Mouse (Mus musculus) lung, postnatal 14 days (tissue): ENCODE measurements around the gene Nlrp9b.
"Not testable (repeated sequence)": the region's sequence is repeated elsewhere in the genome, so short reads cannot be mapped to it uniquely, and the experiment has no call there.

Experiments
- DNase-seq: peaks from one replicate; pipeline ENCODE4 v3.0.0; 2021

Gene Nlrp9b

GRCm38 (mm10) chr7:19991165-19991564 is at the start of gene Nlrp9b:
Nlrp9b (plus strand) TSS chr7:19991465.
- DNase-seq: not testable (repeated sequence)

GRCm38 (mm10) chr7:19944709-19945108 is 46.6 kb upstream of the Nlrp9b start:
- DNase-seq: no peak

DNA sequence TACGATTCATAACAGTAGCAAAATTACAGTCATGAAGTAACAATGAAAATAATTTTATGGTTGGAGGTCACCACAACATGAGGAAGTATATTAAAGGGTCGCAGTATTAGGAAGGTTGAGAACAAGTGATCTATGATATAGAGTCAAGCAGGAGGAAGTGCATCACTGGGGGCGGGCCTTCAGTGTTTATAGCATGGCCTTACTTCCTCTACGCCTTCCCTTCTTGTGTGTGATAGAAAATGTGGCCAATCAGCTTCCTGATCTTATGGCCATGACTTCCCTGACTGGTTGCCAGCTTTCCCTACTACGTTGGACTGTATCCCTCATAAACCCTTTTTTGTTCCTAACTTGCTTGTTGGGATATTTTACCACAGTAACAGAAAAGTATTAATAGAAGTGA is 46.1 kb upstream of the Nlrp9b start:
- no peak for DNase-seq

DNA sequence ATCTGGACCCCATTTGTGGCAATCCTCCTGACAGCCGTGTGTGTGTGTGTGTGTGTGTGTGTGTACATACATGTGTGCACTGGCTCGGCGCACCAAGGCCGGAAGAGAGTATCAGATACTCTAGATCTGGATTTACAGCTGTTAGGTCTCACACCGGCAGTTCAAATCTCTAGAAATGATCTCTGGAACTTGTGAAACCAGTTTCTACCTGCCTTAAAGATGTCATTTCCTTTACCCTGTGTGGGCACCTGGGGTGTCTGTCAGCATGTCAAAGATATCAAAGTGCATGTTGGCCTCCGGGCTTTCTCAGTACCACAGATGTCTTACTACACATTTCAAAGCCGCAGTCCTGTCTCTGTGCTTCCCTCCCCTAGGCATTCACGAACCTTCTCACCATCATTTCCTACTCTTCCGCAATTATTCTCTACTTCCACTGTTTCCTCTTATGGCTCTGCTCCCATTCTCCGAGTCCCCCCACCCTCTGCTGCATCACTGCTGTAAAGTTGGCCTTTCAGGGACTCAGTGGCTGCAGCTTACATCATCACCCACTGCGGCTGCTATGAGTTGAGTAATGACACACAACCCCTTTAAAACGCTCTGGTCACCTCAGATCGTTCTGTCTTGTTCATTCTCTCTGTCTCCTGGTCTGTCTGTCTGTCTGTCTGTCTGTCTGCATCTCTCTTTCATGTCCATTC is 45.3 kb upstream of the Nlrp9b start:
- DNase-seq: no peak

DNA sequence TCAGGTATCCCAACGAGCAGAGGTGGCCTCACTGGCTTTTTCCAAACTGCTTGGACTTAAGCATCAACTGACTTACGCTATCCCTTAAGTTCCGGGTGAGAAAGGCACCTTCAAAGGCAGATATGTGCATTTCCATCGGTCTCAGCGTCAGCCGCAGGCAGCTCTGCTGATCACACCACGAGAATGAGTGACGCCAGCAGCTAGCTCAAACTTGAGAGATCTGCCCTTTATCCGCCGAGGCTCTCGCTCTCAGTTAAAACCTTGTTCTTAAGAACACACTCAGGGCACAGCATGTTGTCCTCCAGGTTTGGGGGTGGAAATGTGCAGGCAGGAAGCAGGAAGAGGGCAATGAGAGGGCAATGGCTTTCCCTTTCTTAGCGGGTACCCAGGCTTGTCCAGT is 42.3 kb upstream of the Nlrp9b start:
- no peak for DNase-seq

- no peak for DNase-seq
These were observed 41.3 kb upstream of the Nlrp9b start for GRCm38 (mm10) chr7:19949996-19950395.

- no peak for DNase-seq
These were observed 40.7 kb upstream of the Nlrp9b start, which contains the start of gene Igsf23 for GRCm38 (mm10) chr7:19950589-19950988. Igsf23 (minus strand) TSS chr7:19950756.

DNA sequence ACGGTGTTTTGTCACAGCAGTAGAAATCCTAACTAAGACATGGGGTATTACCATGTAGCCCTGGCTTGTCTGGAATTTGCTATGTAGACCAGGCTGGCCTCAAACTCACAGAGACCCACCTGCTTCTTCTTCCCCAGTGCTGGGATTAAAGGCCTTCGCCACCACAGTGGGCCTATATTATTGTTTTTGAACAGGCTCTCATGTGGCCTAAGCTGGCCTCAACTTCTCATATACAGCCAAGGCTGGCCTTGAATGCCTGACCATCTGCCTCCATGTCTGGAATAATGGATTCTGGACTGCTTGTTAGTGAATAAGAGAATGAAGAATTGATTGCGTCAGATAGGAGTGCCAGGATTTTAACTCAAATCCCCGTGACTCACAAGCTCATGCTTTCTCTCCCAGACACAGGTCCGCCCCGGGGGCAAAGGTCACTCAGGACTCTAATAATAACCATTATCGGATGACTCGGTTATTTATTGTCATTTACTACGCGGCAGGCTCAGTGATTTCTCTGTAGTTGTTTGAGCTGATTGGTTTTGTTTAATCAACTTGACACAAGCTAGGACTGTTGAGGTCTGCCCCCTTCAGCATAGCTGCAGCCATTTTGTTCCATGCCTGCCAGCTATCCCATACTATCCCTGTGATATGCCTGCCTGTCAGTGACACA is 38.8 kb upstream of the Nlrp9b start:
- DNase-seq: no peak

GRCm38 (mm10) chr7:19953054-19953453 is 38.2 kb upstream of the Nlrp9b start:
- DNase-seq: no peak

- no peak for DNase-seq
These were observed 35.4 kb upstream of the Nlrp9b start for GRCm38 (mm10) chr7:19955861-19956260.

DNA sequence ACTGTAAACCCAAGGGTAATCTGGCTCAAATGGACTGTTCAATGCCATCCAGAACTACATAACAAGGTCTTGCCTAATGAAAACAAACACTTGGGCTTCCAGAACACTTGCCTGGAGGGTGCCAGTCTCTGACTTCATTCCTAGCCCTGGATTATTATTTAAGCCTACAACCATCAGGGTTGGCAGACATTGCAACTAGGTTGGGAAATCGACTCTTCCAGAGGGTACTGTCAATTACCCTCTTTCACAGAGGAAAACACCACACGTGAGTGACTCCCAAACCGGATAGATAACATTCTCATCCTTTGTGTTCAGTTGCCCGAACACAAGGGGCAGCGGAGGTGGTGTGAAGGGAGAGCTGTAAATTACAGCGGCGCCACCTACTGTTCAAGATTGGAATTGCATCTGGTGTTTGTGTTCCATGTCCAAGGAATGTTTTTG is 34.9 kb upstream of the Nlrp9b start:
- DNase-seq: peak; percentile 95

DNA sequence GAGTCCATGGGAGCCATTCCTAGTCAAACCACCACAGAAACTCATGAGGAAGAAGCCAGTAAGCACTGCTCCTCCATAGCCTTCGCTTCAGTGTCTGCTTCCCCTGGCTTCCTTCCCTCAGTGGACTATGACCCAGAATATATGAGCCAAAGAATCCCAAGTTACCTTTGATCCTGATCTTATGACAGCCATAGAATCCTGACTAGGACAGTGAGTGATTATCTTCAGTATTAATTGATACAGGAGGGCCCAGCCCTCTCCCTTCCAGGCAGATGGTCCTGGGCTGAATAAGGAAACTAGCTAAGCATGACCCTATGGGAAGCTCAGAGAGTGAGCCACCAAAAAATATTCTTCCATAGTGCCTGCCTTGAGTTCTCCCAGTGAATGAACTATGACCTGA is 28.8 kb upstream of the Nlrp9b start:
- DNase-seq: no peak

DNA sequence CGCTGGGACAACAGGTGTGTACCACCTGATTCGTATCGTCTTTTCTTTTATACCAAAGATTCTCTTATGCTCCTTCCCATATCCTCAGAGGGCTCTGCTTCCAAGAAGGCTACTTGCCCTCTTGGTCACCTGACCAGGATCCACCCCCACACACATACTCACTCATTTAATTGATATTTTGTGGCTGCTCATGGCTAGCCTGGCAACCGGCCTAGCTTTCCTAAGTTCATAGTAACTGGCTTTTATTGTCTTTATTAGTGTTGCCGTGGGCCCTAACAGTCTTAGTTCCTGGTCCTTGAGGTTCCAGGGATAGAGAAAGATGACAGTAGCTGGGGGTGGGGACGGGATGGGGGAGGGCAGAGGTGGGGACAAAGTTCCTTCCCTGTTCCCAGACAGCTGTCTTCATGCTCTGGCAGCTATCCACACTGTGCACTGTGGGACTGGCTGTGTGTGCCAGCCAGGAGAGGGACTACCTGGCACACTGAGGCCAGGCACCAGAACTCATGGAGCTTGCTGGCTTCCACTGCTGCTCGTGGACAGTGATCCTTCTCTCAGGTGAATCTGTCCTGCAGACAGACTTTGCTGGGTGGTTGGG is 26.2 kb upstream of the Nlrp9b start, which contains the start of gene Ceacam20:
Gene Ceacam20, plus strand, starts transcription at position 428 of the 595 bp plus-strand sequence.
- no peak for DNase-seq

GRCm38 (mm10) chr7:19969106-19969505 is 22.2 kb upstream of the Nlrp9b start:
- DNase-seq: no peak

GRCm38 (mm10) chr7:19969541-19970090 is 21.6 kb upstream of the Nlrp9b start:
- no peak for DNase-seq

GRCm38 (mm10) chr7:19970196-19970595 is 21.1 kb upstream of the Nlrp9b start:
- DNase-seq: no peak

GRCm38 (mm10) chr7:19971516-19971915 is 19.7 kb upstream of the Nlrp9b start:
- DNase-seq: no peak

DNA sequence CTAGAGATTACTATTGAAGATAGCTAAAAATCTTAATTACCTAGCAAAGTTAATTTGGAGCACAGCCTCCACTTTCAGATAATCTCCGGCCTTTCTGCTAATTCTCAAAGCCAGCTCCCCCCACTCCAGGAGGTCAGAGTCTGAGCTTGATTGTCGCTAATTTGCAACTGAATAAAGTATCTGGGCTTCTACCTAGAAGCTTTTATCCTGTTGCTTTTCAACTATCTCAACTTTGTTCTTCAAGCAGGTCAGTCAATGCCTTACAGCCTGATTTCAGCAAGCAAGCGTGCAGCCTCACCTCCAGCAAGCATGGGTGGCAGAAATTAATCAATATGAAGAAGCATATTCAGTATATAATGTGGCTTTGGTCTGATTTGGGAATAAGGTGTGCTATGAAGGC is 5.5 kb downstream of the Nlrp9b start:
- DNase-seq: not testable (repeated sequence)

DNA sequence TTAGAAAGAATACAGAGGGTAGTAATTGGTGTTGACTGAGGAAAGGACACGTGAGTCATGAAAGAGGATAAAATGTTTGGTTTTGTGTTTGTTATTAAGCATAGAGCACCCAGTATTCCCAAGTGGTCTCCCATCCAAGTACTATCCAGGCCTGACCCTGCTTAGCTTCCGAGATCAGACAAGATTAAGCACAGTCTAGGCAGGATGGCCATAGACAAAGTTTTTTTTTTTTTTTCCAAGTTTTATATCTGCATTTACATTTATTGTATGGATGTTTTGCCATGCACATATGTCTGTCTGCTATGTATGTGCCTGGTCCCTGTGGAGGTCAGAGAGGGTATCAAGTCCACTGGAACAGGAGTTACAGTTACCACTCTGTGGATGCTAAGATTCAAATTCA is 18.7 kb downstream of the Nlrp9b start:
- DNase-seq: no peak

DNA sequence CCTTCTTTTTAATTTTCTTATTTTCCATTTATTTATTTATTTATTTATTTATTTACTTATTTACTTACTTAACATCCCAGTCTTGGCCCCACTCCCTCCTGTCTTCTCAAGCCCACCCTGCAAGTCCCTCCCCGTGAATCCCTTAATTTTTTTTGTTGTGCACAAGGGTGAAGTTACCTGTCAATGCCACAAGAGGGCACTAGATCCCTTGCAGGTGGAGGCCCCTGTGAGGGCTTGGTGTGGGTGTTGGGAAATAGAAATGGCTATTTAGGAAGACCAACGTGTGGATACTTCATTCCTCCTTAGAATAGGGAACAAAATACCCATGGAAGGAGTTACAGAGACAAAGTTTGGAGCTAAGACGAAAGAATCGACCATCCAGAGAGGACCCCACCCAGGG is 72.8 kb downstream of the Nlrp9b start:
- not testable (repeated sequence) for DNase-seq

GRCm38 (mm10) chr7:20078118-20078517 is 86.9 kb downstream of the Nlrp9b start:
- DNase-seq: not testable (repeated sequence)

GRCm38 (mm10) chr7:20099380-20099779 is 108.1 kb downstream of the Nlrp9b start, which contains the start of gene Vmn1r91:
Vmn1r91 (plus strand) TSS chr7:20099680.
- DNase-seq: not testable (repeated sequence)

- not testable (repeated sequence) for DNase-seq
These were observed 131.2 kb downstream of the Nlrp9b start, which contains the start of gene Gm16442 for GRCm38 (mm10) chr7:20122479-20122878. Gm16442 (minus strand) TSS chr7:20122579.
